Mouse (Mus musculus) cerebellum, postnatal 14 days (tissue): ENCODE results near the gene Serinc5.
A peak's percentile ranks its signal among the peaks of the same experiment; 100 is the strongest.

ENCODE experiments used
- DNase-seq, 2 experiments: peaks; one replicate each; pipeline ENCODE4 v3.0.0; 2021; ENCODE audit warnings: mixed read lengths in 2 of 2

Serinc5 gene

DNA sequence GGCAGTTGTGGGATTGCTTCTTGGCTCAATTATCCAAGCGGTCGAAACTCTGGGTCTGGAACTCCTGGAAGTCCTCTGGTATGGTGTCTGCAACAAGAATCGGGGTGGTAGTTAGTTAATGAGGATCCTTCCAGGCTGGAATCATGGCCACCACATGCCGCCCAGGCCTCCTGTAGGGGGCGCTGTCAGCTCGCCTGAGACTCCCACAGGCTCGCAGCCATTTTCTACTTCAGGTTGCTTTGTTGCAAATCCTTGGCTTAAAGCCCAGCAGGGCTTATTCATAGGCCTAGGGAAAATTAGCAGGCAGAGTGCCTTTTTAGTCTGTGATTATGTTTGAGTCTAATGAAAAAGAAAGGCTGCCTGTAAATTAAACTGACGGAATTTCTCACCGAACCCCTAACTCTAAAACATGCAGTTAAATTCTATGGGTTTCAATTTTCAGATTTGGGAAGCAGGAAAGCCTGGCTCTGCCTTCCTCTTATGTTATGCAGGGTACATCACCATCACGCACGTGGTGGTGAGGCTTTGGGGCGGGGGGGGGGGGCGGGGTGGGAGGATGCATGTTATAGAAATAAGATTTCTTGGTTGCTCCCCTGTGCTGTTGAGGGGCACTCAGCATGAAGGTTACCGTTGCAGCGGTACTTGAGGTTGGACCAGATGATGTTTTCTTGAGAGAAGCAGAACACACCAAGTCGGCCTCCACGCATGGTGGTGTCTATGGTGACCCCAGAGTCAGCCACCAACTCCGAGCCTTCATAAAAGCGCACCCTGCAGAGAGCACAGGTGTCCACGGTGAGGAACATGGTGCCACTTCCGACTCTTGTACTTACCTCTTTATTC, 141.1 kb downstream of the Serinc5 start:
- DNase-seq, result peak; percentile 94 to 96

DNA sequence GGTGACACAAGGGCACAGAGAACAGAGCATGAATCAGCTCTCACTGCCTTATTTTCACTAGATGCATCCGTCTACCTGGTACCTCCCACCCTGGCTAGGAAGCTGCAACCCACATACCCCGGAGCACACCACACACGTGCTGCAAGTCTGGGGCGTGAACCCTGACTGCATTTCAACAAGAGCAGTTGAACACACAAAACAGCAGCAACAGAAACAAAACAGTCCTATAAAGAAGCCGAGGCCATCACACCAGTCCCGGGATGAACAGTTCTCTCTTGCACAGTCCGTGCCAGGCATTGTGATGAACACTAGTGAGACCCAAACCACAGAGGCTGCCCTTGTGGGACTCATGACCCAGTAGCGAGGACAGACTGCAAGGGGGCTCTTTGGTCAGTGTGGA, 142.8 kb downstream of the Serinc5 start:
- DNase-seq, result no peak

DNA sequence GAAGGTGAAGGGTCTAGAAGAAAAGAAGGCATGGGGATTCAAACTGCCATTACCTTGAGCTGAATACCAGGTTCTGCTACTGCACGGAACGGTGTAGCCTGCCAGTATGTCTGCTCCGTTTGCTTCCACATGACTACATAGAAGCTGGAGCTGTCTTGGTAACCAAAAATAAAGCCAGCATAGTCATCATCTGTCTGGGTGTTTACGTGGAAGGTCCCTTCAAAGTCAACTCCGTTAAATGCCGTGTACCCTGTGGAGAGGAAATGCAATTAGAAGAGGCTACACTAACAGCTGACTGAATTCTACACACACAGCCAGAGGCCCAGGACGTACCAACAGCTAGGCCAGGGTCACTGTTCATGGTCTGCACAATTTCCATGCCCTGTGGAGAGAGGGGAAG, 144.1 kb downstream of the Serinc5 start:
- no peak for DNase-seq

DNA sequence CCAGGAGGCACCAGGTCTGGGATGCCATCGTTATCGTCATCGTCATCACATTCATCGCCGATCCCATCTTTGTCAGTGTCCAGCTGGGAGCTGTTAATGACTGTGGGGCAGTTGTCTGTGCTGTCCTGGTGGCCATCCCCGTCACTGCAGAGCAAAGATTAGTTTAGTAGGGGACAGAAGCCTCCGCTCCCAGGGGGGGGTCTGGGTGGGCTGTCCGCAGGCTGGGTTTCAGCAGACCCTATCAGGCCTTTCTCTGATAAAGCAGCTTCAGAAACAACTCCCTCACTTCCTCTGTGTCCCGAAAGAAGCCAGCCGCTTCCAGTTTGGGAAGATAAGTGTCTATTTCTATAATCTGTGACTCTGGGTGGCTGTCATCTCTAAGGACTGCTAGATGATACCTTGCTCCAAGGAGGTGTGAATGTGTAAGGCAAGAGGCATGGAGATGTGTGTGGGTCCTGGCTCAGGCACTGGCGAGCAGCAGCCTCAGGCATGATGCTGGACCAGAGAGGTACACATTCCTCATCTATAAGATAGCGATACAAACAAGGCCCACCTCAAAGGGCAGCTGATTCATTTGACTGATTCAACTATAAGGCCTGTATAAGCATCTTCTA, 147.2 kb downstream of the Serinc5 start:
- no peak for DNase-seq

DNA sequence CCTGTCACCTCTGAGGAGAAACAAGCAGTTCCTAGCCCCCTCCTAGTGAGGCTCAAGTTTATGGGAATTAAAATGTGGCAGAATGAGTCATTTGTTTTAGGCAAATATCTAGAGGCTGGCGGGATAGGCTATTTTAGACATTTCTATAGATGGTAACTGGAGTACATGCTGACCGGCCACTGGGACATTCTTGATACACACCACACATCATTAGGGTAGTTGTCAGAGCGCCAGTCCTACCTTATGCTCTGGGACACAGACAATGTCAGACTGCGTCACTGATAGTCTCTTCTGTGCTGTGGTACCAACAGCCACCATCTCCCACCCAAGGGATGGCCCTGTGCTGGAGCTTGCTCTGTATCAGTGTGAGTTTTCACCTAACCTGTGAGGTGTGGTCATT, 148.2 kb downstream of the Serinc5 start:
- DNase-seq, result no peak

DNA sequence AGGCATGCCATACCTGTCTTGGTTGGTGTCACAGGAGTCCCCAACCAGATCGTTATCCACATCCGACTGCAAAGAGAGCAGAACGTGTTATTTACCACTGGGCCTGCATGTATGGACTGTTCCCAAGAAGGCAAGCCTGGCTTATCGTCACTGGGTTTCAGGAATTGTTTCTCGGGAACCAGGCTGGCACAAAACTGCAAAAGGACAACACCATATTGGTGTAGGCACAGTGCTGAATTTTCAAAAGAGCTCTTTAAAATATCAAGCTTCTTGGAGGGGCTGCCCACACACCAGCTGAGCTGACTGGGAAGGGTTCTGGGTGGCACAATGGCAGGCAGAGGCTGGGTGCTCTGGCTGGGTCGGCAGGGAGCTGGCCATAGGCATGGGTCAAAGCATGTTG, 149.6 kb downstream of the Serinc5 start:
- no peak for DNase-seq
